Mouse (Mus musculus) heart, adult 2 months (tissue): ENCODE data around the gene Prmt1. TPM values are rescaled to one million over a fixed set of nuclear protein-coding genes. Genes with fewer than 3 reads are reported as not detected.

Source experiments
- DNase-seq, 2 experiments: peaks; one replicate each; pipeline ENCODE4 v3.0.0; 2021
- H3K27ac ChIP-seq: fragments of 200-600 bp; 2 replicates; pipeline ENCODE4 v1.8.1; 2022
- H3K27me3 ChIP-seq: fragments of 200-500 bp; 2 replicates; pipeline ENCODE4 v1.6.1; 2012; ENCODE audit warnings: mild to moderate bottlenecking, low read length, inconsistent platforms, mixed read lengths; ENCODE audit not compliant: control insufficient read depth, insufficient read depth
- H3K36me3 ChIP-seq: fragments of 200-500 bp; 2 replicates; pipeline ENCODE4 v1.6.1; 2012; ENCODE audit warnings: low read length, inconsistent platforms; ENCODE audit not compliant: control insufficient read depth, insufficient read depth
- H3K4me1 ChIP-seq: fragments of 200-500 bp; 2 replicates; pipeline ENCODE4 v1.6.1; 2011; ENCODE audit warnings: low read length; ENCODE audit not compliant: control insufficient read depth, insufficient read depth
- H3K4me3 ChIP-seq: fragments of 200-600 bp; 2 replicates; pipeline ENCODE4 v1.8.1; 2022
- H3K79me2 ChIP-seq: fragments of 200-500 bp; replicated peaks from 2 replicates; pipeline ENCODE4 v1.6.1; 2012; ENCODE audit warnings: mild to moderate bottlenecking, inconsistent platforms, low read length, moderate library complexity, mixed read lengths; ENCODE audit not compliant: control insufficient read depth, insufficient read depth
- H3K9ac ChIP-seq: fragments of 200-500 bp; 2 replicates; pipeline ENCODE4 v1.6.1; 2012; ENCODE audit warnings: low read depth, mild to moderate bottlenecking, control low read depth, inconsistent platforms, low read length, mixed read lengths
- CTCF ChIP-seq: fragments of 200-600 bp; IDR thresholded peaks from 2 replicates; pipeline ENCODE4 v1.8.1; 2022; ENCODE audit warnings: antibody characterized with exemption, mild to moderate bottlenecking, moderate library complexity
- EP300 ChIP-seq: fragments of 200-500 bp; IDR thresholded peaks from 2 replicates; pipeline ENCODE4 v1.6.1; 2011; ENCODE audit warnings: low read depth, low read length, control low read depth; ENCODE audit not compliant: insufficient read depth
- POLR2A ChIP-seq: fragments of 200-500 bp; IDR thresholded peaks from 2 replicates; pipeline ENCODE4 v1.6.1; 2011; ENCODE audit warnings: mild to moderate bottlenecking, low read depth, low read length, control low read depth; ENCODE audit not compliant: insufficient read depth
- WGBS: fragments of 180-500 bp; shearing (Covaris S2); methylation state at CpG from one replicate; pipeline ENCODE4 v1.1.7; 2018; 5-methylcytosine and 5-hydroxymethylcytosine counted together
- intact Hi-C: fragments of 180-260 bp; cut with DNase I; formaldehyde crosslinking; loops from one replicate; pipeline ENCODE4 v1.15.1; 2025
- polyA plus RNA-seq: library from polyadenylated mRNA; depleted of rRNA; stranded (reverse); fragments of >200 nt; gene quantifications from 2 replicates; pipeline ENCODE4 v1.2.3, GENCODE M21; 2012
- total RNA-seq, 2 experiments: library from RNA; stranded (reverse); gene quantifications; 2 replicates each; pipeline ENCODE4 v1.2.3; 2021

Gene Prmt1
- total and polyA plus RNA-seq, 3 experiments, result 85.4 to 98.0 (median 96.7) TPM

DNA sequence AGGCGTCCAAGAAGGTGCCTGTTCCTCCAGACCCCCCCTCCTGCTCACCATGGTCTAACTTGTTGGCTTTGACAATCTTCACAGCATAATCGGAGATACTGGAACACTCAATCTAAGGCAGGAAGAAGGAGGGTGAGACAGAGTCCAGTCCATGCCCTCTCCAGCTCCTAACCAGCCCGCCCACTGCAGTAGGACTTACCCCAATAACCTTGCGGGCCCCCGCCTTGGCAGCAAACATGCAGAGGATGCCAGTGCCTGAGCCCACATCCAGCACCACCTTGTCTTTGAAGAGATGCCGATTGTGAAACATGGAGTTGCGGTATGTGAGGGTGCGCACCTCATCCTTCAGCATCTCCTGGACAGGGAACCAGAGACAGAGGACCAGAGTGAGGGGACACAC, 4.8 kb downstream of the Prmt1 start:
- H3K4me3 ChIP-seq, result no peak overlapping the region
- H3K4me1 ChIP-seq, result peaks cover 2% of the 10 kb centered on the region
- no peaks in the 10 kb centered on the region for H3K27me3 ChIP-seq
- H3K79me2 ChIP-seq, result peaks cover 3% of the 10 kb centered on the region
- H3K36me3 ChIP-seq, result no peaks in the 10 kb centered on the region
- H3K9ac ChIP-seq, result no peak overlapping the region
- TF ChIP-seq POLR2A, result no peak
- 91% methylated on average over 8 of the region's 8 CpGs for WGBS
- no peak for DNase-seq
- intact Hi-C loops, result loop anchor here (5.0 kb wide), 2 partner anchors 156 to 221 kb away; partner anchors contain the start of genes Ccdc155, Flt3l and Gm45713
- H3K27ac ChIP-seq, result no peak overlapping the region

GRCm38 (mm10) chr7:44978300-44978699, 8.1 kb downstream of the Prmt1 start:
- no peak for TF ChIP-seq POLR2A
- no peak for TF ChIP-seq EP300
- no peak for TF ChIP-seq CTCF
- peaks cover 3% of the 10 kb centered on the region for H3K4me1 ChIP-seq
- H3K27ac ChIP-seq, result no peak overlapping the region
- no peak overlapping the region for H3K4me3 ChIP-seq
- H3K79me2 ChIP-seq, result no peaks in the 10 kb centered on the region
- 91% methylated on average over 3 of the region's 3 CpGs for WGBS
- no peaks in the 10 kb centered on the region for H3K36me3 ChIP-seq
- no peak for DNase-seq
- intact Hi-C loops, result no loop called here
- no peak overlapping the region for H3K9ac ChIP-seq
- no peaks in the 10 kb centered on the region for H3K27me3 ChIP-seq

DNA sequence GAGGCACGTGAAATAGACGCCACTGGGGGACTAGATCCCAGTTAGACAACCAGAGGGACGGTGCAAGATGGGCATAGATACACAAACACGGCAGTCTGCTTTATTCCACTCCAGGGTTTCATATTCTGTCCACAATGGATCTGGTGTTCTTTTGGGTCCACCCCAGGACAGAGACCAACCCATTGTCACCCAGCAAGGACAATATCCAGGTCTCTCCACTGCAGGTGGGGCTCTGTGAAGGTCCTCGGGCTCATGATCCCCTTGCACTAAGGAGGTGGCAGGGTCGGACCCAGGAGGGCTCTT, 11.3 kb downstream of the Prmt1 start:
- H3K79me2 ChIP-seq, result no peaks in the 10 kb centered on the region
- no peaks in the 10 kb centered on the region for H3K27me3 ChIP-seq
- no peak overlapping the region for H3K9ac ChIP-seq
- peaks cover 3% of the 10 kb centered on the region; the same call in 1 of the 2 replicates for H3K4me1 ChIP-seq
- no peak overlapping the region for H3K4me3 ChIP-seq
- intact Hi-C loops, result no loop called here
- 38% methylated on average over 6 of the region's 6 CpGs for WGBS
- no peak overlapping the region for H3K27ac ChIP-seq
- no peaks in the 10 kb centered on the region for H3K36me3 ChIP-seq
- no peak for TF ChIP-seq POLR2A
- TF ChIP-seq CTCF, result no peak
- TF ChIP-seq EP300, result no peak
- no peak for DNase-seq

DNA sequence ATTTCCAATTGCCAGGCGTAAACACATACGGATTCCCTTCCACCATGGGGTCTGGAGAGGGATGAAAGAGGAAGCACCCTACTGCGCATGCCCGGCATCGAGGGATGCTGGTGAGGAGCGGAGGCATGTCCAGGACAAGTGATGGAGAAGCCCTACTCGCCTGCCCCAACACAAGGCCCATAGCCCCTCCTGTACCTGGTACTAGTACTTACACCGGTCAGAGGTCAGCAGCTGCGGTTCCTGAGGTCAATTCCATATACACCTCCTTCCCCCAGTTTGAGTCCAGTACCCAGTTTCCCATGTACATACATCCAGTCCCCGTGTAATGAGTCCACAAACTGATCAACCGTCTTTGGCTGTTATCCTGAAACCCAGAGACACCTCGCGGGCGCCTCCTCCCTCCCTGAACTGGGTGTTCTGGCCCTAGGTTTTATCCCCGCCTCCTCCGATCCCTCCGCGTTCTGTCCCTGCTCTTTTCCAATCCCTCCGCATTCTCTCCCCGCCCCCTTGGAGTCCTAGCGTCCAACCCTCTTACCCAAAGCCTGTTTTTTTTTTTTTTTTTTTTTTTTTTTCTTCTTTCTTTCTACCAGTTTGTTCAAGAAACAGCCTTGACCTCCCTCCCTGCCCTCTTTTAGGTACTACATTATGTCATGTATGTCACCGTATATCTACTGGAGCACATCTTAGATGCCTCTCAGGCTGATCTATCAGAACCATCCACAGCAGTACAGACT, 11.8 kb downstream of the Prmt1 start, which contains the start of gene Cpt1c:
TSS of gene Cpt1c (minus strand) at position 469 of the 734 bp plus-strand sequence.
- Histone ChIP-seq H3K27me3 (no peaks in the 10 kb centered on the region), H3K4me1 (peaks cover 3% of the 10 kb centered on the region; the same call in 1 of the 2 replicates), H3K9ac (peak within 1 kb of the TSS; percentile 40), H3K27ac (peak within 1 kb of the TSS; percentile 68), H3K79me2 (no peaks in the 10 kb centered on the region), H3K4me3 (peak within 1 kb of the TSS; percentile 53), H3K36me3 (no peaks in the 10 kb centered on the region)
- DNase-seq, result peak; percentile 80
- TF ChIP-seq EP300 (no peak), POLR2A (peak; percentile 57; the same call in 1 of the 2 replicates)
- intact Hi-C loops, result no loop called here
- WGBS, result 4% methylated on average over 22 of the region's 22 CpGs

DNA sequence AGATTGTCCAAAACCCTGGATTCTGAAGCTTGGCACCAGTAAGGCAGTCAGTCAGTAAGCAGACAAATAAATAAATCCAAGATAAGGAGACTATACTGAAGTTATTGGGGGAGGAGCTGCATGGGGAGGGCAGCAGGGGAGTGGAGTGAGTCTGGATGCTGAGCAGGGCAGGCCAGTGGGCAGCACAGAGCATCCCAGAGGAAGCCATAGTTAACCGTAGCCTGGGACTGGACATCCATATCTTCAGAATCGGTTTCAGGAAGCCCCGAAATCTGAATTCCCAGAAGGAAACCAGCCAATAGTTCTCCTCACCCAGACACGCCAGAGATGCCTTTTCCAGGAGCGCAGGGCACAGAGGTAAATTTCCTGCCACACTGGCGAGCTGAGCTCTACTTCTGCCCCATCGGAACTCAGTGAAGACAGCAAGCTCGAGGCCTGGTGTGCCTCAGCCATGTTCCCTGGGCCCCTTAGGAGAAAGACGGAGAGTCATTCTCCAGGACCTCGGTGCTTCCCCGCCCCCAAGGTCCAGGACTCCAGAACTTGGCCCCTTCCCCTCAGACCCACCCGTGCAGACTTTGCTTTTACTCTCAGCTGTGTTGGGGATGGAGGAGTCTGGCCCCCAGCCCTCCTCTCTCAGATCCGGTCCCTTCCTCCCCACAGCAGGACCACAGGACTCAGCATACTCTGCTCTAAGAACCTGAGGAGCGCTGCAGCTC, 12.8 kb downstream of the Prmt1 start:
- Histone ChIP-seq H3K4me1 (peaks cover 3% of the 10 kb centered on the region; the same call in 1 of the 2 replicates), H3K27me3 (no peaks in the 10 kb centered on the region), H3K79me2 (no peaks in the 10 kb centered on the region), H3K27ac (no peak overlapping the region), H3K36me3 (no peaks in the 10 kb centered on the region), H3K9ac (peak overlapping the region; percentile 16; the same call in 1 of the 2 replicates), H3K4me3 (peak overlapping the region; percentile 21)
- WGBS, result 44% methylated on average over 14 of the region's 14 CpGs
- DNase-seq, result no peak
- intact Hi-C loops, result no loop called here
- TF ChIP-seq POLR2A, result no peak
- TF ChIP-seq CTCF, result no peak
- TF ChIP-seq EP300, result no peak

- Histone ChIP-seq H3K4me1 (peaks cover 3% of the 10 kb centered on the region; the same call in 1 of the 2 replicates), H3K4me3 (no peak overlapping the region), H3K27me3 (no peaks in the 10 kb centered on the region), H3K27ac (no peak overlapping the region), H3K36me3 (no peaks in the 10 kb centered on the region), H3K9ac (no peak overlapping the region), H3K79me2 (no peaks in the 10 kb centered on the region)
- intact Hi-C loops, result no loop called here
- no peak for TF ChIP-seq CTCF
- no peak for TF ChIP-seq POLR2A
- TF ChIP-seq EP300, result no peak
- WGBS, result 77% methylated on average over 7 of the region's 7 CpGs
- no peak for DNase-seq
Measured at GRCm38 (mm10) chr7:44971142-44971541, 15.2 kb downstream of the Prmt1 start.
